Mouse (Mus musculus) erythroblast, embryonic 14.5 days (primary cell): Measurements from ENCODE around the gene Dock1.

Experiments used
- GATA1 ChIP-seq: IDR thresholded peaks from 2 replicates; pipeline ENCODE4 v1.6.1; 2012; ENCODE audit warnings: low read length, inconsistent platforms, mixed read lengths
- TAL1 ChIP-seq: IDR thresholded peaks from 3 replicates; pipeline ENCODE4 v1.6.1; 2012; ENCODE audit warnings: low read length, inconsistent platforms, mixed read lengths

DNA sequence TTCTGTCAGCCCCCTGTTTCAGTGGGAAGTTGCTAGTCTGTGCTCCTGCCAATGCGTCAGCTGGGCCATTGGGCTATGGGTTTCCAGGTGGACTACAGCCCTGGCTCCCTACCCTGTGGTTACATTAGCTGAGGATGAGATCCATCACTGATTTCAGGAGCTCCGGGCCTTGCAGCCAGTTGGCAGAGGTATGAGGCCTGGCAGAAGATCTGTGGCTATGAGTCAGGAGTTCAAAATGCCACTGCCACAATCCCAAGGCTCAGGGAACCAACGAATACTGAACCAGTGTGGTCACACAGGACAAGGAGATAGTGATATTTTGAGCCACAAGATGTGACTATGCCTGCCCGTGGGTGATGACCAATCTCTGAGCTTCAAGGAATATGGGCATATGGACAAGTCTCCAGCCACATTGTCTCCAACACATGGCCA is 3.2 kb upstream of the Dock1 start:
- TF ChIP-seq TAL1 = no peak
- TF ChIP-seq GATA1 = no peak
